Mouse (Mus musculus) ES-E14 (cell line): Measurements from ENCODE around the gene Zcchc2.

Experiments
- CHD2 ChIP-seq: IDR thresholded peaks from 2 replicates; pipeline ENCODE4 v1.6.1; 2014; ENCODE audit warnings: mild to moderate bottlenecking, low read depth, low read length, inconsistent platforms
- HCFC1 ChIP-seq: IDR thresholded peaks from 2 replicates; pipeline ENCODE4 v1.6.1; 2012; ENCODE audit warnings: low read length, inconsistent platforms, borderline replicate concordance; ENCODE audit not compliant: insufficient read depth
- MAFK ChIP-seq: IDR thresholded peaks from 2 replicates; pipeline ENCODE4 v1.6.1; 2014; ENCODE audit warnings: mild to moderate bottlenecking, low read depth, low read length, inconsistent platforms; ENCODE audit not compliant: insufficient read depth
- ZC3H11A ChIP-seq: IDR thresholded peaks from 2 replicates; pipeline ENCODE4 v1.6.1; 2012; ENCODE audit warnings: low read depth, mild to moderate bottlenecking, inconsistent platforms, low read length, borderline replicate concordance
- ZNF384 ChIP-seq: IDR thresholded peaks from 2 replicates; pipeline ENCODE4 v1.6.1; 2012; ENCODE audit warnings: low read depth, low read length, inconsistent platforms

GRCm38 (mm10) chr1:105991931-105992837 is 2.0 kb downstream of the Zcchc2 start:
- TF ChIP-seq ZC3H11A (no peak), CHD2 (no peak), HCFC1 (no peak), MAFK (no peak), ZNF384 (no peak)
